Mouse (Mus musculus) kidney, embryonic 16.5 days (tissue): ENCODE measurements around the gene Olfr434. TPM values are rescaled to one million over a fixed set of nuclear protein-coding genes. Genes with fewer than 3 reads are reported as not detected.
"Not testable (repeated sequence)": the region's sequence is repeated elsewhere in the genome, so short reads cannot be mapped to it uniquely, and the experiment has no call there.

Experiments used
- ATAC-seq: fragments of 200-750 bp; cut with Nextera tagmentation; 2 replicates; pipeline ENCODE4 v1.8.0; 2017; ENCODE audit warnings: moderate TSS enrichment; ENCODE audit not compliant: low FRiP score, low TSS enrichment
- H3K27ac ChIP-seq: fragments of 300-500 bp; sonication (generic); 2 replicates; pipeline ENCODE4 v1.5.1; 2014; ENCODE audit warnings: low read length
- H3K27me3 ChIP-seq: fragments of 300-500 bp; sonication (generic); 2 replicates; pipeline ENCODE4 v1.6.1; 2014; ENCODE audit warnings: low read length, control low read depth, mixed read lengths; ENCODE audit not compliant: insufficient read depth
- H3K36me3 ChIP-seq: fragments of 300-500 bp; sonication (generic); 2 replicates; pipeline ENCODE4 v1.6.1; 2014; ENCODE audit warnings: low read length, control low read depth, mixed read lengths; ENCODE audit not compliant: insufficient read depth
- H3K4me1 ChIP-seq: fragments of 300-500 bp; sonication (generic); 2 replicates; pipeline ENCODE4 v1.6.1; 2014; ENCODE audit warnings: low read length, control low read depth, mixed read lengths; ENCODE audit not compliant: insufficient read depth
- H3K4me2 ChIP-seq: fragments of 300-500 bp; sonication (generic); replicated peaks from 2 replicates; pipeline ENCODE4 v1.6.1; 2014; ENCODE audit warnings: low read depth, low read length
- H3K4me3 ChIP-seq: fragments of 300-500 bp; sonication (generic); 2 replicates; pipeline ENCODE4 v1.5.1; 2014; ENCODE audit warnings: mild to moderate bottlenecking, low read length
- H3K9ac ChIP-seq: fragments of 300-500 bp; sonication (generic); replicated peaks from 2 replicates; pipeline ENCODE4 v1.6.1; 2014; ENCODE audit warnings: low read length
- H3K9me3 ChIP-seq: fragments of 300-500 bp; sonication (generic); 2 replicates; pipeline ENCODE4 v1.6.1; 2016; ENCODE audit warnings: low read length, control low read depth
- WGBS: fragments of 180-500 bp; shearing (Covaris S2); extraction: QIAGEN DNeasy Blood & Tissue Kit; methylation state at CpG from one replicate; pipeline ENCODE4 v1.1.7; 2014; 5-methylcytosine and 5-hydroxymethylcytosine counted together
- polyA plus RNA-seq: library from polyadenylated mRNA; unstranded; fragments of >200 nt; fragmentation: Nextera tagmentation; extraction: Ambion mirVana; gene quantifications from 2 replicates; pipeline ENCODE4 v1.2.1, GENCODE M21; 2015

The Olfr434 gene
- polyA plus RNA-seq, result not detected in 2 replicates

DNA sequence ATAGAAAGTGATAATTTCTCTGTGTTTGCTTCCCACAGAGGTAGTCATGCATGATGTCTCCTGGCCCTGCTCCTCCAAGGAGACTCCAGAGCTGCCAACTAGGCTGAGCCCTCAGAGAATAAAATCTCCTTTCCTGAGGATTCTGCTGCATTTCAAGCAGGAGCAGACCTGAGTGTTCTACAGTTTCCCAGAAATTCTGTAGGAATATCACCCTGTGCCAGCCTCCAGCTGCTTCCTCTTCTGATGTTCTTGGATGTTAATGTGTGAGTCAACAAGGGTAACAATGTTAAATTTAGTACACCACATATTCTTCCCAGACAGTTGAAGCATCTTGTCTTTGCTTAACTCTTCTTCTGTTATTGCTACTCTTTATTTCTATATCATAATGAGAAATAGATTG lies at the start of gene Olfr434:
Gene Olfr434, plus strand, starts transcription at position 149 of the 400 bp plus-strand sequence.
- H3K4me2 ChIP-seq, H3K36me3 ChIP-seq, H3K4me3 ChIP-seq, H3K9ac ChIP-seq, H3K9me3 ChIP-seq, H3K27ac ChIP-seq, ATAC-seq, H3K4me1 ChIP-seq, H3K27me3 ChIP-seq: not testable (repeated sequence)

- 91% methylated on average over 4 of the region's 4 CpGs for WGBS
Measured at GRCm38 (mm10) chr6:43167246-43167645, 45.6 kb upstream of the Olfr434 start.

DNA sequence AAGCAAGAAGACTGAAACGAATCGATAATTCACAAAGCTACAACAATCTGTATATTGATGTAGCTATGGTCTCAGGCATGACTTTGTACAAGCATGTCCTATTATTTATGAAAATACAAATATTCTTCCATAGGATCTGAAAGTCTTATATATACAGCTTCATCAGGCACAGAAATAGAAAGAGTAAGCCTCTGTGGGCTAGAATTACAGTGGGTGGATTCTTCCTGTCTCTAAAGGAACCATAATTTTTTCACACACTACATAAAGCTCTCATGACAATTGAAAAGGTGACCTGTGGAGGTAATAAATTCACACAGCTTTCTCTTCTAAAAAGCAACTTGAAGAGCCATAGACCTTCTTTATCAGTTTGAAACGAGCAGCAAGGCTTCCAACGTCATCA lies 41.0 kb upstream of the Olfr434 start, which contains the start of gene Olfr13:
Gene Olfr13, plus strand, starts transcription at position 301 of the 400 bp plus-strand sequence.
- WGBS, result 55% methylated on average over 4 of the region's 4 CpGs
- Histone ChIP-seq H3K9me3 (no peaks in the 10 kb centered on the region), H3K4me1 (no peaks in the 10 kb centered on the region), H3K27ac (no peak within 1 kb of the TSS), H3K9ac (no peak within 1 kb of the TSS), H3K27me3 (no peaks in the 10 kb centered on the region), H3K4me3 (no peak within 1 kb of the TSS), H3K36me3 (no peaks in the 10 kb centered on the region), H3K4me2 (no peak within 1 kb of the TSS)
- ATAC-seq, result no peak

More at GRCm38 (mm10) chr6:43167246-43167645, 45.6 kb upstream of the Olfr434 start:
- no peaks in the 10 kb centered on the region for H3K27me3 ChIP-seq
- no peaks in the 10 kb centered on the region for H3K9me3 ChIP-seq
- no peak overlapping the region for H3K9ac ChIP-seq
- no peak overlapping the region for H3K4me3 ChIP-seq
- H3K27ac ChIP-seq, result no peak overlapping the region
- H3K36me3 ChIP-seq, result no peaks in the 10 kb centered on the region
- H3K4me1 ChIP-seq, result no peaks in the 10 kb centered on the region
- no peak for ATAC-seq
- H3K4me2 ChIP-seq, result no peak overlapping the region

- Histone ChIP-seq H3K4me2 (no peak overlapping the region), H3K27me3 (no peaks in the 10 kb centered on the region), H3K9me3 (no peaks in the 10 kb centered on the region), H3K4me3 (no peak overlapping the region), H3K9ac (no peak overlapping the region), H3K4me1 (no peaks in the 10 kb centered on the region), H3K27ac (no peak overlapping the region), H3K36me3 (no peaks in the 10 kb centered on the region)
- 59% methylated on average over 1 of the region's 1 CpGs for WGBS
- no peak for ATAC-seq
Measured at GRCm38 (mm10) chr6:43178129-43178528, 34.7 kb upstream of the Olfr434 start.

DNA sequence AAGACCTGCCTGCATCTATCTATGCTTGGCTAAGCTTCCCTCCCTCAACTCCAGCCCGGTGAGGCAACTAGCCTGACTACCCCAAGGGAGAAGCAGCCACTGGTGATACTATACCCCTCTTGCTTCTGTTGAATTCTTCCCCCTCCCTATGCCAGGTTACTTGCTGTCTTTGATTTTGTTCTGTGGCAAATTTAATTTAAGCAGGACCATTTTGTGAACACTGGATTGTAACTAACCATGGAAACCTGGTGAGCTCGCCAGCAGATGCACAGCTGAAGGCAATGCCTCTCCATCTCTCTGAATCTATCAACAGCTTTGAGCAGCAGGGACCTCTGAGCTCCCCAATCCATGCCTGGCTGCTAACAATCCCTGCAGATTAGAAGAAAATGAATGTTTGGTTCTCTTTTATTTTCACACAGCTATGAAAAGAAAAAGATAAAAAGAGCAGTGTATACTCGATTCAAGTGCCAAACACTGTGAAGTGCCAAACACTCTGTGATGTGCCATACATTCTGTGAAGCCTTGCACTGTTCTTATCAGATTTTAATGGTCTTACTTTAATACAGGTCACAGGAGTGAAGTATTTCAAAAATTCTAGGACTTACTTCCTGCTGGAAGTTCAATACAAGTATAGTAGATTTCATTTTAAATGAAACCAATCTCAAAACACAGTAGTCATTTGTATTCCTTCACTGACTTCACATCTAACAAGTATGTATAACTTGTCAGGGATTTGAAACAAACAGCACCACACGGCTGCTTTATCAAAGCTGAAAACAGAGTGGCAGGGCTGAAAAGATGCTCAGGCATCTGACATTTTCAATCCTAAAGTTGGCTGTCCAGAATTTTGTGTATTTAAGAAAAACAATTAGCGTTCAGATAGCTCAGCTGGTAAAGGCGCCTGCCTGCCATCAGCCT lies 34.0 kb upstream of the Olfr434 start:
- no peak for ATAC-seq
- no peak overlapping the region for H3K9ac ChIP-seq
- H3K4me3 ChIP-seq, result no peak overlapping the region
- H3K4me1 ChIP-seq, result no peaks in the 10 kb centered on the region
- H3K4me2 ChIP-seq, result no peak overlapping the region
- no peaks in the 10 kb centered on the region for H3K36me3 ChIP-seq
- no peaks in the 10 kb centered on the region for H3K9me3 ChIP-seq
- no peaks in the 10 kb centered on the region for H3K27me3 ChIP-seq
- H3K27ac ChIP-seq, result no peak overlapping the region
- 68% methylated on average over 6 of the region's 6 CpGs for WGBS

- Histone ChIP-seq H3K4me2 (no peak overlapping the region), H3K4me3 (no peak overlapping the region), H3K36me3 (no peaks in the 10 kb centered on the region), H3K9me3 (no peaks in the 10 kb centered on the region), H3K27ac (no peak overlapping the region), H3K9ac (no peak overlapping the region), H3K27me3 (no peaks in the 10 kb centered on the region), H3K4me1 (no peaks in the 10 kb centered on the region)
- ATAC-seq, result no peak
- 69% methylated on average over 3 of the region's 3 CpGs for WGBS
Measured at GRCm38 (mm10) chr6:43190986-43191385, 21.8 kb upstream of the Olfr434 start.

DNA sequence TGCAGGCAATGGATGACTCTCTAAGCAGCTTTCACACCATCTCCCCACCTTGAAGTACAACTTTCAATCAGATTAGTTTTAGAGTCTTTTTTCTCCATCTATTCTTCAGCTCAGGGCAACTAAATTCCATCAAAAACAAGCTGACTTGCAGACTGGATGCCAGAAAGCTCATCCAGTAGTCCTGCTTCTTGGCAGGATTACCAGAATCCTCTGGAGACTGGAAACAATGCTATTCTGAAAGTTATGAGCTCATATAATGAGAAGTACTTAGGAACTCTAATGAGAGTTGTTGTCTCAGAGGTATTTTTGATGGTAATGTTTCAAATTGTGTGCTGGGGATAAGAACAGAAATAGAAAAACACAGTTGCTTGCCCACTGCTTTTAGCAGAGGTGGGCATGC lies 16.0 kb upstream of the Olfr434 start, which contains the start of gene Olfr435:
Gene Olfr435, plus strand, starts transcription at position 366 of the 400 bp plus-strand sequence.
- no peak within 1 kb of the TSS for H3K9ac ChIP-seq
- H3K4me2 ChIP-seq, result no peak within 1 kb of the TSS
- H3K27me3 ChIP-seq, result no peaks in the 10 kb centered on the region
- no peaks in the 10 kb centered on the region for H3K9me3 ChIP-seq
- ATAC-seq, result no peak
- H3K4me3 ChIP-seq, result no peak within 1 kb of the TSS
- no peaks in the 10 kb centered on the region for H3K36me3 ChIP-seq
- no peak within 1 kb of the TSS for H3K27ac ChIP-seq
- H3K4me1 ChIP-seq, result no peaks in the 10 kb centered on the region

DNA sequence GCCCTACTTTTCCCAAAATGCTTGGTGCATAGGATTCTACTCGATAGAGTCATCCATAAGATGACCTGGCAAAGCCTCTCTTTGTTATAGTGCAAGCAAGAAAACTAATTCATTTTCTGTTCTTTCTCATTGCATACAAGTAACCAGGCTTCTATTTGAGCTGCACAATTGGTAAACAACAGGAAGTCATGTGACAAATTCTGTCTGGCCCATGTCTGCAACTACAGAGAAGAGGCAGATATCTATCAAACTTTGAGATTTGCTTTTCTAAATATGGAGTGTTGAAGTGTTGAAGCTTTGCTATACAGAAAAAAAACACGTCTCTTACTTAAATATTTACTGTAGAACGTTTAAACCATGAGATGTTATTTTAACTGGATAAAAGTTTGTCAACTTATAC lies 14.7 kb upstream of the Olfr434 start:
- Histone ChIP-seq H3K27ac (no peak overlapping the region), H3K4me1 (no peaks in the 10 kb centered on the region), H3K9ac (no peak overlapping the region), H3K4me2 (no peak overlapping the region), H3K9me3 (no peaks in the 10 kb centered on the region), H3K4me3 (no peak overlapping the region), H3K27me3 (no peaks in the 10 kb centered on the region), H3K36me3 (no peaks in the 10 kb centered on the region)
- no peak for ATAC-seq
- 80% methylated on average over 3 of the region's 3 CpGs for WGBS

- ATAC-seq, result no peak
- H3K4me2 ChIP-seq, result no peak overlapping the region
- no peaks in the 10 kb centered on the region for H3K4me1 ChIP-seq
Measured at GRCm38 (mm10) chr6:43202786-43203185, 10.0 kb upstream of the Olfr434 start.

GRCm38 (mm10) chr6:43205355-43205754 lies 7.5 kb upstream of the Olfr434 start:
- 30% methylated on average over 2 of the region's 2 CpGs for WGBS

More at GRCm38 (mm10) chr6:43202786-43203185, 10.0 kb upstream of the Olfr434 start:
- Histone ChIP-seq H3K27ac (no peak overlapping the region), H3K36me3 (no peaks in the 10 kb centered on the region), H3K27me3 (no peaks in the 10 kb centered on the region), H3K9ac (no peak overlapping the region), H3K9me3 (no peaks in the 10 kb centered on the region), H3K4me3 (no peak overlapping the region)

More at GRCm38 (mm10) chr6:43205355-43205754, 7.5 kb upstream of the Olfr434 start:
- no peak for ATAC-seq
- no peaks in the 10 kb centered on the region for H3K9me3 ChIP-seq
- H3K9ac ChIP-seq, result no peak overlapping the region
- H3K27me3 ChIP-seq, result no peaks in the 10 kb centered on the region
- H3K4me1 ChIP-seq, result no peaks in the 10 kb centered on the region
- H3K27ac ChIP-seq, result no peak overlapping the region
- no peak overlapping the region for H3K4me2 ChIP-seq
- no peaks in the 10 kb centered on the region for H3K36me3 ChIP-seq
- H3K4me3 ChIP-seq, result no peak overlapping the region
